Mouse (Mus musculus) liver, postnatal 0 days (tissue): ENCODE results near the gene Abl2.

Experiments used
- CTCF ChIP-seq: sonication (generic); IDR thresholded peaks from 2 replicates; pipeline ENCODE4 v1.5.1; 2016; ENCODE audit warnings: antibody characterized with exemption, low read depth
- EP300 ChIP-seq: IDR thresholded peaks from 2 replicates; pipeline ENCODE4 v1.6.1; 2016; ENCODE audit warnings: antibody characterized with exemption, low read depth, mild to moderate bottlenecking

DNA sequence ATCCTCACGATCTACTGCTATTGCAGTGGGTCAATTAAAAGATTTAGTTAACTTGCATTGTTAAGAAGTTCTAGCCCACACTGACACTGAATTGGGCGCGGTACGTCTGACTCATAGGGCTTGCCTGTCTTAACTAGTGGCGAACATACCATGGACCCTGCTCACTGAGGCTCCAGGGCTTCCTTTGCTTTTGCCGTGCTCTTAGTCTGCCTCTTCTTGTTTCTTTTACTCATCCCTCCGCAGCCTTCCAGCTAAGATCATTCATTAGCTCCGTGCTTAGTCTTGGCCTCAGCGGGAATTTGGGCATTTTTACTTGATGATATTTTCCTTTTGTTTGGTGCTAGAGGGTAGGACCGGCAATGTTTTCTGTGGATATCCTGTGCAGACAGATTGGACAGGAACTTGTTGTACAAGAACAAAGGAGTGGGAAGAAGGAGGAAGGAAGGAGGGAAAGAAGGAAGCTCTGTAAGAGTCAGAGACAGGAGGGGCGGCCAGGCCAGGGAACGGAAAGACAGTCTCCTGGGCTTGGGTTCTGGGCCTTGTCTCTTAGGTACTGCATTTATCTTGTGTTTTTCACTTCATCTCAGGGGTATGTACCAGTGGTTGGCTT lies 58.5 kb downstream of the Abl2 start:
- TF ChIP-seq CTCF: no peak
- TF ChIP-seq EP300: no peak
